Mouse (Mus musculus): Measurements from ENCODE around the gene Rel. TPM values are rescaled to one million over a fixed set of nuclear protein-coding genes. Genes with fewer than 3 reads are reported as not detected.

The Rel gene
- total and polyA plus RNA-seq, 2 experiments from 2014 or later, result 0.38 to 0.99 TPM

- DNase-seq (ENCODE audit: low spot score) (no peak), ATAC-seq (ENCODE audit: low FRiP score) (no peak)
- TF ChIP-seq CTCF (IDR thresholded peaks at IDR 0.05), result no peak
- WGBS, result 93% methylated on average over 2 of the region's 2 CpGs
- Histone ChIP-seq H3K27me3 (ENCODE audit: insufficient read depth, low read length) (no peaks in the 10 kb centered on the region), H3K9me3 (ENCODE audit: low read length) (no peaks in the 10 kb centered on the region), H3K36me3 (ENCODE audit: insufficient read depth, low read length) (no peaks in the 10 kb centered on the region), H3K4me2 (ENCODE audit: low read depth, low read length, poor library complexity, severe bottlenecking) (no peak overlapping the region), H3K27ac (ENCODE audit: low read depth, low read length) (no peak overlapping the region), H3K9ac (replicated peaks; ENCODE audit: low read length, poor library complexity, severe bottlenecking) (no peak overlapping the region), H3K4me3 (ENCODE audit: low read depth, low read length) (no peak overlapping the region), H3K4me1 (ENCODE audit: insufficient read depth, low read length) (no peaks in the 10 kb centered on the region)
Observed at GRCm38 (mm10) chr11:23762635-23763034, 8.1 kb downstream of the Rel start.

- no peak for TF ChIP-seq CTCF (IDR thresholded peaks at IDR 0.05)
- H3K4me3 ChIP-seq (ENCODE audit: low read depth, low read length), result no peak overlapping the region
- no peaks in the 10 kb centered on the region for H3K9me3 ChIP-seq (ENCODE audit: low read length)
- no peak for ATAC-seq (ENCODE audit: low FRiP score)
- no peaks in the 10 kb centered on the region for H3K27me3 ChIP-seq (ENCODE audit: insufficient read depth, low read length)
- H3K4me1 ChIP-seq (ENCODE audit: insufficient read depth, low read length), result no peaks in the 10 kb centered on the region
- no peak overlapping the region for H3K9ac ChIP-seq (replicated peaks; ENCODE audit: low read length, poor library complexity, severe bottlenecking)
- no peak overlapping the region for H3K27ac ChIP-seq (ENCODE audit: low read depth, low read length)
- no peak for DNase-seq (ENCODE audit: low spot score)
- 85% methylated on average over 2 of the region's 2 CpGs for WGBS
- no peak overlapping the region for H3K4me2 ChIP-seq (ENCODE audit: low read depth, low read length, poor library complexity, severe bottlenecking)
- no peaks in the 10 kb centered on the region for H3K36me3 ChIP-seq (ENCODE audit: insufficient read depth, low read length)
Observed at GRCm38 (mm10) chr11:23758218-23758617, 12.6 kb downstream of the Rel start.

- Histone ChIP-seq H3K4me2 (ENCODE audit: low read depth, low read length, poor library complexity, severe bottlenecking) (no peak overlapping the region), H3K27me3 (ENCODE audit: insufficient read depth, low read length) (no peaks in the 10 kb centered on the region), H3K4me3 (ENCODE audit: low read depth, low read length) (no peak overlapping the region), H3K36me3 (ENCODE audit: insufficient read depth, low read length) (no peaks in the 10 kb centered on the region), H3K9me3 (ENCODE audit: low read length) (no peaks in the 10 kb centered on the region), H3K27ac (ENCODE audit: low read depth, low read length) (no peak overlapping the region), H3K9ac (replicated peaks; ENCODE audit: low read length, poor library complexity, severe bottlenecking) (no peak overlapping the region), H3K4me1 (ENCODE audit: insufficient read depth, low read length) (no peaks in the 10 kb centered on the region)
- no peak for TF ChIP-seq CTCF (IDR thresholded peaks at IDR 0.05)
- ATAC-seq (ENCODE audit: low FRiP score) (no peak), DNase-seq (ENCODE audit: low spot score) (no peak)
Observed at GRCm38 (mm10) chr11:23754329-23754728, 16.4 kb downstream of the Rel start.

GRCm38 (mm10) chr11:23753136-23753710, 17.5 kb downstream of the Rel start:
- TF ChIP-seq CTCF (IDR thresholded peaks at IDR 0.05), result no peak
- no peaks in the 10 kb centered on the region for H3K27me3 ChIP-seq (ENCODE audit: insufficient read depth, low read length)
- no peak overlapping the region for H3K4me2 ChIP-seq (ENCODE audit: low read depth, low read length, poor library complexity, severe bottlenecking)
- WGBS, result 80% methylated on average over 1 of the region's 1 CpGs
- DNase-seq (ENCODE audit: low spot score), result no peak
- H3K27ac ChIP-seq (ENCODE audit: low read depth, low read length), result no peak overlapping the region
- no peaks in the 10 kb centered on the region for H3K36me3 ChIP-seq (ENCODE audit: insufficient read depth, low read length)
- H3K4me1 ChIP-seq (ENCODE audit: insufficient read depth, low read length), result no peaks in the 10 kb centered on the region
- no peak for ATAC-seq (ENCODE audit: low FRiP score)
- no peak overlapping the region for H3K9ac ChIP-seq (replicated peaks; ENCODE audit: low read length, poor library complexity, severe bottlenecking)
- no peak overlapping the region for H3K4me3 ChIP-seq (ENCODE audit: low read depth, low read length)
- no peaks in the 10 kb centered on the region for H3K9me3 ChIP-seq (ENCODE audit: low read length)

GRCm38 (mm10) chr11:23746102-23746501, 24.7 kb downstream of the Rel start:
- no peak overlapping the region for H3K4me3 ChIP-seq (ENCODE audit: low read depth, low read length)
- H3K9me3 ChIP-seq (ENCODE audit: low read length), result no peaks in the 10 kb centered on the region
- no peak overlapping the region for H3K27ac ChIP-seq (ENCODE audit: low read depth, low read length)
- ATAC-seq (ENCODE audit: low FRiP score) (no peak), DNase-seq (ENCODE audit: low spot score) (no peak)
- WGBS, result 85% methylated on average over 4 of the region's 4 CpGs
- H3K9ac ChIP-seq (replicated peaks; ENCODE audit: low read length, poor library complexity, severe bottlenecking), result no peak overlapping the region
- H3K4me1 ChIP-seq (ENCODE audit: insufficient read depth, low read length), result no peaks in the 10 kb centered on the region
- H3K36me3 ChIP-seq (ENCODE audit: insufficient read depth, low read length), result peaks cover 3% of the 10 kb centered on the region; the same call in 1 of the 2 replicates
- H3K4me2 ChIP-seq (ENCODE audit: low read depth, low read length, poor library complexity, severe bottlenecking), result no peak overlapping the region
- H3K27me3 ChIP-seq (ENCODE audit: insufficient read depth, low read length), result no peaks in the 10 kb centered on the region
- TF ChIP-seq CTCF (IDR thresholded peaks at IDR 0.05), result no peak

GRCm38 (mm10) chr11:23744352-23744751, 26.4 kb downstream of the Rel start:
- H3K4me1 ChIP-seq (ENCODE audit: insufficient read depth, low read length), result no peaks in the 10 kb centered on the region
- ATAC-seq (ENCODE audit: low FRiP score), result no peak
- WGBS, result 93% methylated on average over 3 of the region's 3 CpGs

More at GRCm38 (mm10) chr11:23744352-23744751, 26.4 kb downstream of the Rel start:
- Histone ChIP-seq H3K4me3 (ENCODE audit: low read depth, low read length) (no peak overlapping the region), H3K4me2 (ENCODE audit: low read depth, low read length, poor library complexity, severe bottlenecking) (no peak overlapping the region), H3K27ac (ENCODE audit: low read depth, low read length) (no peak overlapping the region), H3K9me3 (ENCODE audit: low read length) (no peaks in the 10 kb centered on the region), H3K36me3 (ENCODE audit: insufficient read depth, low read length) (peaks cover 3% of the 10 kb centered on the region; the same call in 1 of the 2 replicates), H3K9ac (replicated peaks; ENCODE audit: low read length, poor library complexity, severe bottlenecking) (no peak overlapping the region), H3K27me3 (ENCODE audit: insufficient read depth, low read length) (no peaks in the 10 kb centered on the region)
- no peak for DNase-seq (ENCODE audit: low spot score)
- TF ChIP-seq CTCF (IDR thresholded peaks at IDR 0.05), result no peak

Data from midbrain, postnatal 0 days (tissue).